Mouse (Mus musculus): Measurements from ENCODE around the gene Coa5.

DNA sequence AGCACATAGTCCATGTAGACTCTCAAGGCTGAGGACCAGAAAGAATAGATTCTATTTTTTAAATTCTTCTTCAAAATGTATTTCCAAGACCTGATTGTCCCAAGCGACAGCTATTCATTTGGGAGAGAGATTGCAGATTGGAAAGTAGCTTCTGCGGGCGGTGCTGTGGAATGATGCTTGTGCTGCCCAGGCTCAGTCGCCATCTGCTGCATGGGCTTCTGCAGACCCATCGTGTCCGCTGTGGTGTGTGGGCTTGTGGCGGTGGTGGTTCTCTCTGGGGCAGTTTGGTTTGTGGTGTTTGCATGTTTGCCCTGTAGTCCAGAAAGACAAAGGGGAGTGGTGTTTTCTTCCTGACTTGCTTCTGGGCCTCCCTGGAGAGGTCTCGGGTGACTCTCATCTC is 53.7 kb downstream of the Coa5 start:
- TF ChIP-seq CTCF (IDR thresholded peaks at IDR 0.05; ENCODE audit: borderline replicate concordance, extremely low read depth, insufficient read depth, insufficient read length) (no peak), POLR2A (IDR thresholded peaks at IDR 0.05; ENCODE audit: borderline replicate concordance, extremely low read depth, insufficient read depth, insufficient read length, poor library complexity, severe bottlenecking) (no peak)
